Mouse (Mus musculus) stomach, postnatal 0 days (tissue): Measurements from ENCODE around the gene Cavin1.

ENCODE experiments used
- CTCF ChIP-seq: IDR thresholded peaks from 2 replicates; pipeline ENCODE4 v1.5.1; 2016; ENCODE audit warnings: antibody characterized with exemption, low read depth, mild to moderate bottlenecking, moderate library complexity
- EP300 ChIP-seq: optimal IDR thresholded peaks from 2 replicates; pipeline ENCODE3; 2016; ENCODE audit warnings: antibody characterized with exemption

DNA sequence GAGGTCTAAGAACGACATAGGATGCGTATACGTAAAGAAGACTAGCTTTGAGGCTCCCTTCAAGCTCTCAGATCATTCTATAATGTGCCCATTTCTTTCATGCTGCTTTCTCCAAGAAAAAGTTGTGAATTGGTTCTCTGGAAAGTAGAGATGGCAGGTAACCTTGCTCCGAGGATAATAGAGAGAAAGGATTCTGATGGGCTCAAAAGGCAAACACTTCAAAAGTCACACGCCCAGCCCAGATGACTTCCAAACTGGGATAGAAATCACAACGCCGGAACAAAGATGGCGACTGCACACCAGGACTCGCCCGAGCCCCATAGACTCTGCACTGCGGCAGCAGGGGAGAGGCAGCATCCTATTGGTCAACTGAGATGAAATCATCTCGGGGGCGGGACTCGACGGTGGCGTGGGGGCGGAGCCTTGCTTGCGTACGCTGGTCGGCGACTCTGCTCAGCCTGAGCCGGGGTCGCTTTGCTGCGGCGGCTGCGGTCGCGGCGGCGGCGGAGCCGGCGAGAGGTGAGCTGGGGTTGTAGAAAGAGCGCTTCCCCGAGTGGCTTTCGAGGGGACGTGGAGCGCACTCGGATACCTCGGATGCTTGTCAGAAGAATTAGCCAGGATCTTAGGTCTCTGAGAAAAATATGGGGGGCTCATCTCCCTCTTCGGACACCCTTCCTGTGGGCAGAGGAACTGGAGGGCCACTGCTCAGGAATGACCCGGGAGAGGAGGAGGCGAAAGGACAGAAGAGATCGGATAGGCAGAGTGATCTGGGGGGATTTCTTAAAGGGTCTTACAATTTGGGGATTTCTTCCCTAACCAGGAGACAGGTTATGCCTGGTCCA lies 38.6 kb upstream of the Cavin1 start, which contains the start of gene Atp6v0a1:
- TF ChIP-seq CTCF = 0 out of 2 replicates have a peak, but pooled peaks have one; percentile 7
- TF ChIP-seq EP300 = no peak
